Mouse (Mus musculus): ENCODE results near the gene Klf7. TPM values are rescaled to one million over a fixed set of nuclear protein-coding genes. Genes with fewer than 3 reads are reported as not detected.

Gene Klf7
- polyA plus RNA-seq, 1 experiment from 2014 or later: 13.5 TPM

- Histone ChIP-seq H3K36me3 (peaks cover 6% of the 10 kb centered on the region), H3K9ac (no peak overlapping the region), H3K4me1 (replicated peaks) (peaks cover 73% of the 10 kb centered on the region), H3K4me2 (peak overlapping the region; percentile 38; the same call in 1 of the 2 replicates), H3K4me3 (no peak overlapping the region), H3K27me3 (replicated peaks) (no peaks in the 10 kb centered on the region), H3K27ac (ENCODE audit: poor library complexity, severe bottlenecking) (peak overlapping the region; percentile 85), H3K9me3 (replicated peaks) (no peaks in the 10 kb centered on the region)
- 25% methylated on average over 5 of the region's 5 CpGs for WGBS
- peak; percentile 66 for ATAC-seq (ENCODE audit: insufficient number of reproducible peaks, low FRiP score)
These were observed 81.2 kb downstream of the Klf7 start for GRCm38 (mm10) chr1:64040831-64041383.

GRCm38 (mm10) chr1:64040061-64040686 lies 81.9 kb downstream of the Klf7 start:
- Histone ChIP-seq H3K27ac (ENCODE audit: poor library complexity, severe bottlenecking) (peak overlapping the region; percentile 85), H3K9me3 (replicated peaks) (no peaks in the 10 kb centered on the region), H3K9ac (no peak overlapping the region), H3K36me3 (peaks cover 12% of the 10 kb centered on the region), H3K4me1 (replicated peaks) (peaks cover 74% of the 10 kb centered on the region), H3K4me2 (peak overlapping the region; percentile 38), H3K27me3 (replicated peaks) (no peaks in the 10 kb centered on the region), H3K4me3 (no peak overlapping the region)
- 44% methylated on average over 10 of the region's 10 CpGs for WGBS
- peak; percentile 57; the same call in 1 of the 2 replicates for ATAC-seq (ENCODE audit: insufficient number of reproducible peaks, low FRiP score)

GRCm38 (mm10) chr1:64038343-64038742 lies 83.7 kb downstream of the Klf7 start:
- Histone ChIP-seq H3K27me3 (replicated peaks) (no peaks in the 10 kb centered on the region), H3K9ac (no peak overlapping the region), H3K4me1 (replicated peaks) (peaks cover 67% of the 10 kb centered on the region), H3K27ac (ENCODE audit: poor library complexity, severe bottlenecking) (no peak overlapping the region), H3K4me2 (no peak overlapping the region), H3K9me3 (replicated peaks) (no peaks in the 10 kb centered on the region), H3K4me3 (no peak overlapping the region), H3K36me3 (peaks cover 24% of the 10 kb centered on the region)
- 75% methylated on average over 5 of the region's 5 CpGs for WGBS
- ATAC-seq (ENCODE audit: insufficient number of reproducible peaks, low FRiP score): no peak

GRCm38 (mm10) chr1:64037800-64038199 lies 84.3 kb downstream of the Klf7 start:
- H3K27me3 ChIP-seq (replicated peaks): no peaks in the 10 kb centered on the region
- peaks cover 65% of the 10 kb centered on the region for H3K4me1 ChIP-seq (replicated peaks)
- H3K4me3 ChIP-seq: no peak overlapping the region
- ATAC-seq (ENCODE audit: insufficient number of reproducible peaks, low FRiP score): no peak
- H3K9ac ChIP-seq: no peak overlapping the region
- WGBS: 84% methylated on average over 6 of the region's 6 CpGs
- no peak overlapping the region for H3K4me2 ChIP-seq
- H3K36me3 ChIP-seq: peaks cover 28% of the 10 kb centered on the region
- H3K27ac ChIP-seq (ENCODE audit: poor library complexity, severe bottlenecking): no peak overlapping the region
- H3K9me3 ChIP-seq (replicated peaks): no peaks in the 10 kb centered on the region

GRCm38 (mm10) chr1:64036881-64037452 lies 85.1 kb downstream of the Klf7 start:
- no peaks in the 10 kb centered on the region for H3K9me3 ChIP-seq (replicated peaks)
- no peak overlapping the region for H3K4me3 ChIP-seq
- peaks cover 32% of the 10 kb centered on the region for H3K36me3 ChIP-seq
- H3K4me2 ChIP-seq: no peak overlapping the region
- H3K9ac ChIP-seq: no peak overlapping the region
- H3K27me3 ChIP-seq (replicated peaks): no peaks in the 10 kb centered on the region
- 66% methylated on average over 7 of the region's 7 CpGs for WGBS
- no peak for ATAC-seq (ENCODE audit: insufficient number of reproducible peaks, low FRiP score)
- H3K4me1 ChIP-seq (replicated peaks): peaks cover 59% of the 10 kb centered on the region
- 0 out of 2 replicates have a peak overlapping the region, but pooled peaks have one; percentile 19 for H3K27ac ChIP-seq (ENCODE audit: poor library complexity, severe bottlenecking)

GRCm38 (mm10) chr1:64035804-64036203 lies 86.3 kb downstream of the Klf7 start:
- H3K4me1 ChIP-seq (replicated peaks): peaks cover 48% of the 10 kb centered on the region
- no peaks in the 10 kb centered on the region for H3K27me3 ChIP-seq (replicated peaks)
- ATAC-seq (ENCODE audit: insufficient number of reproducible peaks, low FRiP score): no peak
- peak overlapping the region; percentile 32; the same call in 1 of the 2 replicates for H3K27ac ChIP-seq (ENCODE audit: poor library complexity, severe bottlenecking)
- H3K4me3 ChIP-seq: no peak overlapping the region
- peaks cover 31% of the 10 kb centered on the region for H3K36me3 ChIP-seq
- no peaks in the 10 kb centered on the region for H3K9me3 ChIP-seq (replicated peaks)
- H3K9ac ChIP-seq: no peak overlapping the region
- 56% methylated on average over 7 of the region's 7 CpGs for WGBS
- no peak overlapping the region for H3K4me2 ChIP-seq

- 67% methylated on average over 15 of the region's 15 CpGs for WGBS
- no peaks in the 10 kb centered on the region for H3K27me3 ChIP-seq (replicated peaks)
- no peaks in the 10 kb centered on the region for H3K9me3 ChIP-seq (replicated peaks)
- ATAC-seq (ENCODE audit: insufficient number of reproducible peaks, low FRiP score): 0 out of 2 replicates have a peak, but pooled peaks have one; percentile 25
- no peak overlapping the region for H3K4me3 ChIP-seq
- H3K4me1 ChIP-seq (replicated peaks): peaks cover 43% of the 10 kb centered on the region
- H3K9ac ChIP-seq: no peak overlapping the region
- H3K27ac ChIP-seq (ENCODE audit: poor library complexity, severe bottlenecking): peak overlapping the region; percentile 32; the same call in 1 of the 2 replicates
- H3K4me2 ChIP-seq: no peak overlapping the region
- peaks cover 31% of the 10 kb centered on the region for H3K36me3 ChIP-seq
These were observed 86.8 kb downstream of the Klf7 start for GRCm38 (mm10) chr1:64035087-64035791.

- Histone ChIP-seq H3K27me3 (replicated peaks) (no peaks in the 10 kb centered on the region), H3K4me1 (replicated peaks) (peaks cover 18% of the 10 kb centered on the region), H3K36me3 (peaks cover 27% of the 10 kb centered on the region), H3K9ac (no peak overlapping the region), H3K9me3 (replicated peaks) (no peaks in the 10 kb centered on the region), H3K4me3 (no peak overlapping the region), H3K27ac (ENCODE audit: poor library complexity, severe bottlenecking) (no peak overlapping the region), H3K4me2 (no peak overlapping the region)
- no peak for ATAC-seq (ENCODE audit: insufficient number of reproducible peaks, low FRiP score)
- WGBS: 88% methylated on average over 9 of the region's 9 CpGs
These were observed 89.4 kb downstream of the Klf7 start for GRCm38 (mm10) chr1:64032502-64033231.

- ATAC-seq (ENCODE audit: insufficient number of reproducible peaks, low FRiP score): no peak
- H3K27ac ChIP-seq (ENCODE audit: poor library complexity, severe bottlenecking): no peak overlapping the region
- no peak overlapping the region for H3K4me3 ChIP-seq
- H3K9ac ChIP-seq: no peak overlapping the region
- peaks cover 33% of the 10 kb centered on the region for H3K4me1 ChIP-seq (replicated peaks)
- no peaks in the 10 kb centered on the region for H3K9me3 ChIP-seq (replicated peaks)
- no peaks in the 10 kb centered on the region for H3K36me3 ChIP-seq
- 76% methylated on average over 3 of the region's 3 CpGs for WGBS
- H3K4me2 ChIP-seq: no peak overlapping the region
- H3K27me3 ChIP-seq (replicated peaks): no peaks in the 10 kb centered on the region
These were observed 100.1 kb downstream of the Klf7 start for GRCm38 (mm10) chr1:64021986-64022385.

GRCm38 (mm10) chr1:64020672-64021635 lies 101.1 kb downstream of the Klf7 start:
- Histone ChIP-seq H3K4me2 (peak overlapping the region; percentile 25), H3K4me1 (replicated peaks) (peaks cover 33% of the 10 kb centered on the region), H3K4me3 (no peak overlapping the region), H3K9ac (no peak overlapping the region), H3K27ac (ENCODE audit: poor library complexity, severe bottlenecking) (peak overlapping the region; percentile 41; the same call in 1 of the 2 replicates), H3K27me3 (replicated peaks) (no peaks in the 10 kb centered on the region), H3K9me3 (replicated peaks) (no peaks in the 10 kb centered on the region), H3K36me3 (no peaks in the 10 kb centered on the region)
- ATAC-seq (ENCODE audit: insufficient number of reproducible peaks, low FRiP score): no peak
- 25% methylated on average over 19 of the region's 19 CpGs for WGBS
